Mouse (Mus musculus) forebrain, embryonic 15.5 days (tissue): ENCODE measurements around the gene Dars. TPM values are rescaled to one million over a fixed set of nuclear protein-coding genes. Genes with fewer than 3 reads are reported as not detected.

ENCODE experiments used
- ATAC-seq: fragments of 200-750 bp; cut with Nextera tagmentation; replicated peaks from 2 replicates; pipeline ENCODE4 v1.8.0; 2017; ENCODE audit warnings: mild to moderate bottlenecking, moderate TSS enrichment, moderate library complexity
- H3K27ac ChIP-seq: fragments of 300-500 bp; sonication (generic); replicated peaks from 2 replicates; pipeline ENCODE4 v1.5.1; 2015; ENCODE audit warnings: mild to moderate bottlenecking, inconsistent platforms
- H3K27me3 ChIP-seq: fragments of 300-500 bp; sonication (generic); 2 replicates; pipeline ENCODE4 v1.6.1; 2015; ENCODE audit warnings: inconsistent platforms
- H3K36me3 ChIP-seq: fragments of 300-500 bp; sonication (generic); 2 replicates; pipeline ENCODE4 v1.6.1; 2015; ENCODE audit warnings: mild to moderate bottlenecking, inconsistent platforms
- H3K4me1 ChIP-seq: fragments of 300-500 bp; sonication (generic); 2 replicates; pipeline ENCODE4 v1.6.1; 2015; ENCODE audit warnings: inconsistent platforms
- H3K4me2 ChIP-seq: fragments of 300-500 bp; sonication (generic); replicated peaks from 2 replicates; pipeline ENCODE4 v1.6.1; 2015; ENCODE audit warnings: mild to moderate bottlenecking, inconsistent platforms
- H3K4me3 ChIP-seq: fragments of 300-500 bp; sonication (generic); 2 replicates; pipeline ENCODE4 v1.5.1; 2015; ENCODE audit warnings: mild to moderate bottlenecking, inconsistent platforms
- H3K9ac ChIP-seq: fragments of 300-500 bp; sonication (generic); replicated peaks from 2 replicates; pipeline ENCODE4 v1.6.1; 2015; ENCODE audit warnings: mild to moderate bottlenecking, inconsistent platforms
- H3K9me3 ChIP-seq: fragments of 300-500 bp; sonication (generic); 2 replicates; pipeline ENCODE4 v1.6.1; 2016; ENCODE audit warnings: inconsistent platforms
- WGBS: fragments of 180-500 bp; shearing (Covaris S2); methylation state at CpG from one replicate; pipeline ENCODE4 v1.1.7; 2015; ENCODE audit warnings: mixed read lengths; 5-methylcytosine and 5-hydroxymethylcytosine counted together
- polyA plus RNA-seq: library from polyadenylated mRNA; unstranded; fragments of >200 nt; fragmentation: Nextera tagmentation; extraction: Ambion mirVana; gene quantifications from 2 replicates; pipeline ENCODE4 v1.2.1, GENCODE M21; 2015

Dars gene
- polyA plus RNA-seq, 1 experiment from 2014 or later = 141 TPM

DNA sequence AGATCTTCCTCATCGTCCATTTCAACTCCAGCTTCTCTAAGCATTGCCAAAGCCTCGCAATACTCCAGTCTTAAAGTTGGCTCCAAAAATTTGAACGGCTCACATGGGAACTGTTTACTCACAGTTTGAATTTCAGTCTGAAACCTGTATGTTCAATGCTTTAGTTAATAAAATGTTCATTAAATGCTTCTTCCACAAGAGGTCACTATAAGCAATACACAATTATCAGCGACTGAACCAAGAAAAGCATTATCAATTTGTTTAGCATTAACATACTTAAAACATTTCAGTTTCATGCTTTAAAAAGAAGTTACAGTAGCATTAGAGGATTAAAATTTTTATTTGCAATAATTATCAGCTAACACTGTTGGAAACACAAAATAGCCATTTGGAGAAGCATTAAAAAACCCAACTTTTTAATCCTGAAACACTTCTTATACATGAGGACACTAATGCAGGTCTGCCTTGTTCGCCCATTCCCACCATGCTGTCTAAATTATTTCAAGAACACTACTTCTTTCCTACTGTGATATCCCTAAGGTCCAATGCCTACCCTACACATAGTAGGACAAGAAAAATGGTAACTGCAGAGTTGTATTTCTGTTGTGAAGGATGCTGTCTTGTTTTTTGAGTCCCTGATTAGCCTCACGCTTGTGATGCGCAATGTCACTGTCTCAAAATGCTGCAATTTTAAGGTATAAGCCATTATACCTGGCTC is 44.9 kb downstream of the Dars start:
- no peak overlapping the region for H3K27ac ChIP-seq
- no peak overlapping the region for H3K4me3 ChIP-seq
- no peak overlapping the region for H3K4me2 ChIP-seq
- 0 out of 2 replicates have a peak, but pooled peaks have one; percentile 21 for ATAC-seq
- 81% methylated on average over 7 of the region's 7 CpGs for WGBS
- no peaks in the 10 kb centered on the region for H3K27me3 ChIP-seq
- no peaks in the 10 kb centered on the region for H3K9me3 ChIP-seq
- H3K4me1 ChIP-seq = no peaks in the 10 kb centered on the region
- H3K36me3 ChIP-seq = peaks cover 6% of the 10 kb centered on the region; the same call in 1 of the 2 replicates
- no peak overlapping the region for H3K9ac ChIP-seq

GRCm38 (mm10) chr1:128368732-128369441 is 48.3 kb downstream of the Dars start:
- H3K9ac ChIP-seq = no peak overlapping the region
- no peak overlapping the region for H3K4me2 ChIP-seq
- no peak overlapping the region for H3K4me3 ChIP-seq
- H3K27ac ChIP-seq = no peak overlapping the region
- H3K27me3 ChIP-seq = no peaks in the 10 kb centered on the region
- peaks cover 11% of the 10 kb centered on the region for H3K36me3 ChIP-seq
- H3K9me3 ChIP-seq = no peaks in the 10 kb centered on the region
- ATAC-seq = peak; percentile 83
- H3K4me1 ChIP-seq = no peaks in the 10 kb centered on the region
- 54% methylated on average over 5 of the region's 5 CpGs for WGBS

- 52% methylated on average over 2 of the region's 2 CpGs for whole genome bisulfite sequencing
- H3K9me3 ChIP-seq = no peaks in the 10 kb centered on the region
These were observed 56.6 kb downstream of the Dars start for GRCm38 (mm10) chr1:128360601-128361000.

GRCm38 (mm10) chr1:128359554-128360376 is 57.4 kb downstream of the Dars start, which contains the start of gene Mcm6:
Gene Mcm6 (minus strand): TSS chr1:128359664.
- Histone ChIP-seq H3K27me3 (no peaks in the 10 kb centered on the region), H3K27ac (peak within 1 kb of the TSS; percentile 79), H3K9me3 (no peaks in the 10 kb centered on the region), H3K4me2 (peak within 1 kb of the TSS; percentile 73), H3K36me3 (peaks cover 11% of the 10 kb centered on the region), H3K4me1 (peaks cover 31% of the 10 kb centered on the region), H3K4me3 (peak within 1 kb of the TSS; percentile 92), H3K9ac (peak within 1 kb of the TSS; percentile 64)
- ATAC-seq = peak; percentile 99
- WGBS = 2% methylated on average over 38 of the region's 38 CpGs

More at GRCm38 (mm10) chr1:128360601-128361000, 56.6 kb downstream of the Dars start:
- peaks cover 31% of the 10 kb centered on the region for H3K4me1 ChIP-seq
- H3K4me2 ChIP-seq = no peak overlapping the region
- no peak for ATAC-seq
- peaks cover 9% of the 10 kb centered on the region; the same call in 1 of the 2 replicates for H3K36me3 ChIP-seq
- no peaks in the 10 kb centered on the region for H3K27me3 ChIP-seq
- H3K4me3 ChIP-seq = no peak overlapping the region
- 0 out of 2 replicates have a peak overlapping the region, but pooled peaks have one; percentile 0 for H3K27ac ChIP-seq
- H3K9ac ChIP-seq = no peak overlapping the region

DNA sequence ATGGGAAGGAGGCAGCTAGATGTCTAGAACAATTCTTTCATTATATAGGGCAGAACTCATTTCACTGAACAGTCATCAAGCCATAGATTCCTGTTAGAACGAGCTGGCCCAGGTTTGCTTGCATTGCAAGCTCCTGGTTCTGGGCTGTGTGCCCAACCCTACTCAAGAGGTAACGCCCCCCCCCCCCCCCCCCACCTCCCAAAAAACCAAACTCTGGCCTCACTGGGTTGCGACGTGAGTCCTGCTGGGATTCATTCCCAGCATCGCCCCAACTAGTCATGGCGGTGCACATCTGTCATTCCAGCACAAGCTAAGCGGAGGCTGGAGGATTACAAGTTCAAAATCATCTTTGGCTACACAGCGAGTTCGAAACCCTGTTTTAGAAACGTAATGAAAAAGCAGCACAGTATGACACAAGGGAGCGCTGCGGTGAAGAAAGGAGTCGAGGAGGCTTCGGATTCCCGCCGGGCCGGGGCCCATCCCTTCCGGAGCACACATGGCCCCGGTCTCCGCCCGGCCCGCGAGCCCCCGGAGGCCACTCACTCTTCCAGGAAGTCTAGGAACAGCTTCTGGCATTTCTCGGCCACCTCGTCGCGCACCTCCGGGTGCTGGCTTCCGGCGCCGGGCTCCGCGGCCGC is 58.1 kb downstream of the Dars start:
- H3K27ac ChIP-seq = peak overlapping the region; percentile 79
- peak overlapping the region; percentile 92 for H3K4me3 ChIP-seq
- H3K27me3 ChIP-seq = no peaks in the 10 kb centered on the region
- peak overlapping the region; percentile 64 for H3K9ac ChIP-seq
- ATAC-seq = peak; percentile 78
- H3K4me1 ChIP-seq = peaks cover 31% of the 10 kb centered on the region
- WGBS = under 1% methylated on average over 35 of the region's 35 CpGs
- H3K36me3 ChIP-seq = peaks cover 12% of the 10 kb centered on the region
- peak overlapping the region; percentile 73 for H3K4me2 ChIP-seq
- H3K9me3 ChIP-seq = no peaks in the 10 kb centered on the region

- Histone ChIP-seq H3K4me1 (peaks cover 31% of the 10 kb centered on the region), H3K9me3 (no peaks in the 10 kb centered on the region), H3K36me3 (peaks cover 17% of the 10 kb centered on the region), H3K27ac (no peak overlapping the region), H3K27me3 (no peaks in the 10 kb centered on the region), H3K9ac (peak overlapping the region; percentile 64; the same call in 1 of the 2 replicates), H3K4me2 (peak overlapping the region; percentile 73), H3K4me3 (peak overlapping the region; percentile 92)
- ATAC-seq = no peak
- WGBS = 58% methylated on average over 6 of the region's 6 CpGs
These were observed 58.9 kb downstream of the Dars start for GRCm38 (mm10) chr1:128358276-128358675.

GRCm38 (mm10) chr1:128357452-128357851 is 59.7 kb downstream of the Dars start:
- Histone ChIP-seq H3K27me3 (no peaks in the 10 kb centered on the region), H3K27ac (no peak overlapping the region), H3K4me1 (peaks cover 31% of the 10 kb centered on the region), H3K4me3 (0 out of 2 replicates have a peak overlapping the region, but pooled peaks have one; percentile 92), H3K9ac (0 out of 2 replicates have a peak overlapping the region, but pooled peaks have one; percentile 11), H3K36me3 (peaks cover 21% of the 10 kb centered on the region), H3K4me2 (peak overlapping the region; percentile 73), H3K9me3 (no peaks in the 10 kb centered on the region)
- no peak for ATAC-seq
- WGBS = 49% methylated on average over 3 of the region's 3 CpGs

GRCm38 (mm10) chr1:128353092-128353491 is 64.1 kb downstream of the Dars start:
- no peak for ATAC-seq
- no peaks in the 10 kb centered on the region for H3K27me3 ChIP-seq
- no peak overlapping the region for H3K4me2 ChIP-seq
- H3K9me3 ChIP-seq = no peaks in the 10 kb centered on the region
- H3K27ac ChIP-seq = no peak overlapping the region
- peaks cover 44% of the 10 kb centered on the region for H3K36me3 ChIP-seq
- 91% methylated on average over 3 of the region's 3 CpGs for WGBS
- no peak overlapping the region for H3K4me3 ChIP-seq
- H3K9ac ChIP-seq = no peak overlapping the region
- peaks cover 14% of the 10 kb centered on the region for H3K4me1 ChIP-seq

DNA sequence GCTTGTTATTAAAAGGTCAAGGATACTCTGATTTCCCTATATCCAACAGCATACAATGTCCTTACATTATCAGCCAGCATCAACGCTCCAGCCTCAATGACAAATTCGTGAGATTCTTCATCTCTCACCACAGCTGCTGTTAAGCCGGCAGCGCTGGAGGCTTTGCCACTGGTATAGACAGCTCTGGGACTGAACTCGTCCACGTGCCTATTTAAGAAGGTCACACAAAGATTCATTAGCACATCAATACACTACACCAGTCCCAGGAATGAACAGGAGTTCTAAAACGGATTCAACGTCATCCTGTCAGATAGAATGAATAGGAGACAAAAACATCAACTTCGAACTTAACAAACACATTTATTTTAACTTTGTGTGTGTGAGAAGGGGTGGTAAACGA is 72.9 kb downstream of the Dars start:
- Histone ChIP-seq H3K27ac (no peak overlapping the region), H3K4me1 (no peaks in the 10 kb centered on the region), H3K4me2 (no peak overlapping the region), H3K9ac (no peak overlapping the region), H3K4me3 (no peak overlapping the region), H3K9me3 (no peaks in the 10 kb centered on the region), H3K27me3 (no peaks in the 10 kb centered on the region), H3K36me3 (peaks cover 64% of the 10 kb centered on the region)
- ATAC-seq = no peak
- 22% methylated on average over 10 of the region's 10 CpGs for WGBS

DNA sequence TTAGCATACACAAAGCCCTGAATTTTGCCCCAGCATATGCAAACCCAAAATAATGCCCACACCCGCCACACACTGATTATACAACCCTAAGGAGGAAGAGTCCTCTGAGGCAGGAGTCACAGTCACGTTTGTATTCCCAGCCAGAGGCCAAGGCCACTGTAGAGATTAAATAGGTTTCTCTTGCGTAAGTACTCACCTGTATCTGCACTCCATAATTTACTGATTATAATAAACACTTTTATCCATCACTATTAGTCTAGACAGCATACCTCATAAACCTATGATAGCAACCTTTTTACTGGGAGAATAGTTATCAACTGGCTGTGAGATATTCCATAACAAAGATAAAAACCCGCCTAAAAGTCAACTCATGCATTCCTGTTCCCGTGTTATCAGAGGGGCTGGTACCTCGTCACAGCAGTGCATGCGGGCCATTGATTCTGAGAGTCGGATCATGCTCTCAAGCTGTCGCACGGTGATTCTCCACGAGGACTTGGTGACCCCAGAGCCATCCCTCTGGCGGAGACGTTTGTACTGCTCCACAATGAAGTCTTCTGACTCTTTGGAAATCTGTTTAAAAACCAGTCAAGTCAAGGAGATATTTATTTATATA is 79.4 kb downstream of the Dars start:
- no peak overlapping the region for H3K9ac ChIP-seq
- H3K9me3 ChIP-seq = no peaks in the 10 kb centered on the region
- H3K27me3 ChIP-seq = no peaks in the 10 kb centered on the region
- no peak overlapping the region for H3K4me3 ChIP-seq
- ATAC-seq = no peak
- no peak overlapping the region for H3K27ac ChIP-seq
- no peaks in the 10 kb centered on the region for H3K4me1 ChIP-seq
- no peak overlapping the region for H3K4me2 ChIP-seq
- WGBS = 91% methylated on average over 13 of the region's 13 CpGs
- H3K36me3 ChIP-seq = peaks cover 61% of the 10 kb centered on the region

GRCm38 (mm10) chr1:128330313-128330712 is 86.9 kb downstream of the Dars start:
- Histone ChIP-seq H3K4me3 (no peak overlapping the region), H3K9ac (no peak overlapping the region), H3K27ac (no peak overlapping the region), H3K27me3 (no peaks in the 10 kb centered on the region), H3K36me3 (peaks cover 31% of the 10 kb centered on the region), H3K9me3 (no peaks in the 10 kb centered on the region), H3K4me1 (no peaks in the 10 kb centered on the region), H3K4me2 (no peak overlapping the region)
- 91% methylated on average over 1 of the region's 1 CpGs for WGBS
- ATAC-seq = no peak
